Mouse (Mus musculus) megakaryocyte, embryonic 14.5 days (primary cell): ENCODE measurements around the gene Naaladl1.

Experiments
- FLI1 ChIP-seq: IDR thresholded peaks from 2 replicates; pipeline ENCODE4 v1.6.1; 2012; ENCODE audit warnings: low read length, inconsistent platforms, mixed read lengths
- GATA1 ChIP-seq: IDR thresholded peaks from 3 replicates; pipeline ENCODE4 v1.6.1; 2012; ENCODE audit warnings: mixed read lengths, low read length, inconsistent platforms, borderline replicate concordance

GRCm38 (mm10) chr19:6097847-6098246, 7.7 kb upstream of the Naaladl1 start:
- no peak for TF ChIP-seq GATA1
- TF ChIP-seq FLI1, result no peak
